In genomic region chr4:89644235-89645115, GRCm38 (mm10) we compare ENCODE assay signal across 15 mouse cellular contexts. TPM values are rescaled to one million over a fixed set of nuclear protein-coding genes. Genes with fewer than 3 reads are reported as not detected.
DNase-seq lines count a peak whose midpoint lies in the region; ATAC-seq and TF ChIP-seq lines count a peak whose summit lies in the region.
"Had no signal": no experiment of that assay in that cellular context is flagged by ENCODE, and none has a peak within 500 bp of the region (broad histone marks: within the 10 kb centered on the region; RNA-seq: fewer than 3 reads in every experiment).

No protein-coding gene starts in this region.

- no peak for DNase-seq in kidney, postnatal 36 days
- peak; percentile 21 for DNase-seq in lung, postnatal 0 days (ENCODE audit: low spot score)
- no peak for DNase-seq in lung, postnatal 4 days
- peak; percentile 23 for DNase-seq in embryo, embryonic 9.5 days (ENCODE audit: extremely low spot score)
- DNase-seq: adrenal gland, postnatal 25 days; cerebellum, postnatal 25 days; gastrocnemius, adult 2 months; retina, postnatal 1 day had no signal

- H3K27me3 ChIP-seq in kidney, embryonic 14.5 days (ENCODE audit: control insufficient read depth, insufficient read depth, low read length): no peaks in the 10 kb centered on the region
- no peaks in the 10 kb centered on the region for H3K27me3 ChIP-seq in lung, postnatal 0 days (replicated peaks; ENCODE audit: insufficient read depth, low read length)
- H3K27me3 ChIP-seq in myocyte (ENCODE audit: control insufficient read depth, insufficient read depth, insufficient read length): no peaks in the 10 kb centered on the region
- H3K27me3 ChIP-seq in midbrain, embryonic 13.5 days: peaks cover 4% of the 10 kb centered on the region
- H3K27me3 ChIP-seq: intestine, embryonic 15.5 days had no signal

- H3K4me2 ChIP-seq in kidney, embryonic 14.5 days (replicated peaks; ENCODE audit: low read depth, low read length): no peak overlapping the region
- no peak overlapping the region for H3K4me2 ChIP-seq in lung, postnatal 0 days (replicated peaks; ENCODE audit: low read depth, low read length)
- peak overlapping the region; percentile 32 for H3K4me2 ChIP-seq in myocyte (ENCODE audit: low read depth)
- H3K4me2 ChIP-seq in midbrain, embryonic 13.5 days (replicated peaks): no peak overlapping the region
- H3K4me2 ChIP-seq: intestine, embryonic 15.5 days had no signal

- no peak for TF ChIP-seq POLR2A in myocyte (IDR thresholded peaks at IDR 0.05; ENCODE audit: insufficient read length, low read depth)

- H3K9me3 ChIP-seq in kidney, embryonic 14.5 days (ENCODE audit: control insufficient read depth, low read length): no peaks in the 10 kb centered on the region
- no peaks in the 10 kb centered on the region for H3K9me3 ChIP-seq in lung, postnatal 0 days (ENCODE audit: low read length)
- no peaks in the 10 kb centered on the region for H3K9me3 ChIP-seq in midbrain, embryonic 13.5 days
- H3K9me3 ChIP-seq: heart, embryonic 10.5 days; intestine, embryonic 15.5 days had no signal

- no peaks in the 10 kb centered on the region for H3K79me2 ChIP-seq in myocyte (ENCODE audit: control insufficient read depth, insufficient read depth)

- TF ChIP-seq EP300 in lung, postnatal 0 days (IDR thresholded peaks at IDR 0.05): no peak

- H3K9ac ChIP-seq in kidney, embryonic 14.5 days (ENCODE audit: low read depth, low read length): no peak overlapping the region
- no peak overlapping the region for H3K9ac ChIP-seq in lung, postnatal 0 days (replicated peaks; ENCODE audit: low read depth)
- H3K9ac ChIP-seq in midbrain, embryonic 13.5 days (replicated peaks): no peak overlapping the region
- H3K9ac ChIP-seq: intestine, embryonic 15.5 days; liver, embryonic 14.5 days had no signal

- H3K4me3 ChIP-seq in kidney, embryonic 14.5 days (ENCODE audit: low read length): no peak overlapping the region
- H3K4me3 ChIP-seq in lung, postnatal 0 days (ENCODE audit: low read depth, low read length): no peak overlapping the region
- no peak overlapping the region for H3K4me3 ChIP-seq in myocyte
- H3K4me3 ChIP-seq in midbrain, embryonic 13.5 days (replicated peaks): no peak overlapping the region
- H3K4me3 ChIP-seq: erythroblast, embryonic 14.5 days; gastrocnemius, adult 2 months; heart, embryonic 10.5 days; intestine, embryonic 15.5 days had no signal

- H3ac ChIP-seq in myocyte (ENCODE audit: control insufficient read depth, insufficient read length): no peak overlapping the region

- no peaks in the 10 kb centered on the region for H3K36me3 ChIP-seq in kidney, embryonic 14.5 days (ENCODE audit: control insufficient read depth, insufficient read depth, low read length)
- H3K36me3 ChIP-seq in lung, postnatal 0 days (ENCODE audit: insufficient read depth, low read length): no peaks in the 10 kb centered on the region
- no peaks in the 10 kb centered on the region for H3K36me3 ChIP-seq in myocyte (ENCODE audit: control insufficient read depth, insufficient read depth)
- no peaks in the 10 kb centered on the region for H3K36me3 ChIP-seq in midbrain, embryonic 13.5 days
- H3K36me3 ChIP-seq: heart, embryonic 10.5 days; intestine, embryonic 15.5 days had no signal

- peak overlapping the region; percentile 17; the same call in 1 of the 2 replicates for H3K27ac ChIP-seq in kidney, embryonic 14.5 days (ENCODE audit: low read depth, low read length)
- no peak overlapping the region for H3K27ac ChIP-seq in lung, postnatal 0 days (ENCODE audit: low read length)
- H3K27ac ChIP-seq in midbrain, embryonic 13.5 days: no peak overlapping the region
- H3K27ac ChIP-seq: gastrocnemius, adult 2 months; heart, embryonic 10.5 days; intestine, embryonic 15.5 days; liver, embryonic 14.5 days had no signal

- TF ChIP-seq CTCF in lung, postnatal 0 days (IDR thresholded peaks at IDR 0.05): no peak

- peak; percentile 91 for ATAC-seq in kidney, embryonic 14.5 days (ENCODE audit: low FRiP score, low TSS enrichment)
- peak; percentile 19; the same call in 1 of the 2 replicates for ATAC-seq in lung, postnatal 0 days
- ATAC-seq in midbrain, embryonic 13.5 days: no peak
- ATAC-seq: intestine, embryonic 15.5 days had no signal

- 0 out of 2 replicates have a peak, but pooled peaks cover 4% of the 10 kb centered on the region for H3K4me1 ChIP-seq in kidney, embryonic 14.5 days (ENCODE audit: control insufficient read depth, insufficient read depth, low read length)
- H3K4me1 ChIP-seq in lung, postnatal 0 days (ENCODE audit: insufficient read depth, low read depth, low read length): no peaks in the 10 kb centered on the region
- no peaks in the 10 kb centered on the region for H3K4me1 ChIP-seq in midbrain, embryonic 13.5 days (replicated peaks)
- H3K4me1 ChIP-seq: heart, embryonic 10.5 days; intestine, embryonic 15.5 days had no signal

- 29% methylated on average over 9 of the region's 9 CpGs for WGBS in kidney, embryonic 14.5 days
- WGBS in lung, postnatal 0 days: 47% methylated on average over 9 of the region's 9 CpGs
- 69% methylated on average over 9 of the region's 9 CpGs for WGBS in midbrain, embryonic 13.5 days

TF ChIP-seq in myocyte, 11 proteins besides CTCF, POLR2A, EP300 and RAD21:
- TF ChIP-seq CEBPB (IDR thresholded peaks at IDR 0.05; ENCODE audit: insufficient read depth, poor library complexity, severe bottlenecking) (peak; percentile 27; the same call in 1 of the 2 replicates), TCF12 (IDR thresholded peaks at IDR 0.05; ENCODE audit: insufficient read depth, poor library complexity, severe bottlenecking) (no peak)
TF ChIP-seq in myocyte: peak in this region for 1.

RNA-seq across cellular contexts. Expression of gene Dmrta1, which starts 34.8 kb away (rescaled TPM):
- 0.09 and 0.18 TPM in 2 replicates for polyA plus RNA-seq in kidney, embryonic 14.5 days (2014; fragmentation: Nextera tagmentation; extraction: Ambion mirVana)
- not detected in 2 replicates for polyA plus RNA-seq in lung, postnatal 0 days (2015; fragmentation: Nextera tagmentation; extraction: Ambion mirVana)
- not detected for polyA plus RNA-seq in myocyte (2012; fragmentation: generic; extraction: Trizol)
- polyA plus RNA-seq in midbrain, embryonic 13.5 days (2015; fragmentation: Nextera tagmentation; extraction: Ambion mirVana): 0.48 and 0.69 TPM in 2 replicates
- polyA plus RNA-seq: erythroblast, embryonic 14.5 days; liver, embryonic 14.5 days had no signal

Comparison
In these comparisons a context has a peak if more than half of its experiments do, and no peak if none do; other contexts are left out.
1. DNase-seq: peak in lung, postnatal 0 days (single experiment) and embryo, embryonic 9.5 days (single experiment); none in kidney, postnatal 36 days (0 of 2) and lung, postnatal 4 days (0 of 2).